Mouse (Mus musculus): ENCODE measurements at regions not wholly inside any gene's neighbourhood (a gene's known extent, or its start where the extent isn't known, plus 50 kb on each side); places are given as distances from the start of the nearest gene placed in this dataset.

DNA sequence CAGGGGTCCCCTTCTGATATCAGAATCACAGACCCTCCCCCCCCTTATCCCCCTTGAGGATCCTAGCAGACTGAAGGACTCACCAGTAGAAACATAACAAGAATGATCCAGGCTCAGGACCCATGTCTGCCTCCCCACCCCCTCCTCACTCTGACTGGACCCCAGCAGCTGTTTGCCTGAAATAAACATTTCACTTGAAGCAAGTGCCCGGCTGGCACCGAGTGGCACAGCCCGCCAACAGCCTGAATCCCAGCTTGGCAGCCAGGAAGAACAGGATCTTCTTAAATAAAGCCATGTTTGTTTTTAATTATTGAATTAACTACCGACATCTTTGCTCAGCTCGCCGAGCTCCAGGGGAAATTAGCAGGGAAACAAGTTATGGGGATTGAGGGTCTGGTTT is 120.5 kb upstream of the Ppp1r26 start:
- TF ChIP-seq POLR2A (IDR thresholded peaks at IDR 0.05; ENCODE audit: extremely low read depth, insufficient read depth, low read length), result no peak
- no peak for TF ChIP-seq CTCF (IDR thresholded peaks at IDR 0.05; ENCODE audit: extremely low read depth, insufficient read depth, low read length)
